In genomic region chr17:11162770-11163169, GRCm38 (mm10) we compare ENCODE assay signal across 21 mouse cellular contexts.
DNase-seq lines count a peak whose midpoint lies in the region; ATAC-seq and TF ChIP-seq lines count a peak whose summit lies in the region.
"Had no signal": no experiment of that assay in that cellular context is flagged by ENCODE, and none has a peak within 500 bp of the region (broad histone marks: within the 10 kb centered on the region; RNA-seq: fewer than 3 reads in every experiment).

No protein-coding gene starts in this region.

- no peak overlapping the region for H3K4me2 ChIP-seq in forebrain, postnatal 0 days (ENCODE audit: low read depth)
- no peak overlapping the region for H3K4me2 ChIP-seq in forebrain, embryonic 12.5 days
- H3K4me2 ChIP-seq: embryonic facial prominence, embryonic 12.5 days; forebrain, embryonic 13.5 days; forebrain, embryonic 15.5 days had no signal

- no peak overlapping the region for H3K9ac ChIP-seq in forebrain, postnatal 0 days
- H3K9ac ChIP-seq in forebrain, embryonic 12.5 days = no peak overlapping the region
- H3K9ac ChIP-seq: embryonic facial prominence, embryonic 12.5 days; forebrain, embryonic 13.5 days; forebrain, embryonic 15.5 days had no signal

- peak; percentile 35 to 36 for DNase-seq in cerebellum, postnatal 10 days
- no peak for DNase-seq in cerebellum, adult 11-12 months
- peak; percentile 46 for DNase-seq in forebrain, postnatal 0 days
- peak; percentile 15 to 41 for DNase-seq in layer of hippocampus, adult 2 months (ENCODE audit: low spot score in 2 of 2)
- DNase-seq in layer of hippocampus, postnatal 25 days (ENCODE audit: extremely low spot score in 1 of 2, low spot score in 1 of 2) = no peak
- DNase-seq in brain, adult 2 months (ENCODE audit: low read depth, low spot score) = peak; percentile 48
- DNase-seq: adrenal gland, adult 2 months; adrenal gland, postnatal 10 days; adrenal gland, postnatal 25 days; B cell, adult 2 months; cerebellum, adult 18-20 months; cerebellum, adult 8-10 months; cerebellum, adult 9-11 months had no signal

- H3K9me3 ChIP-seq in forebrain, postnatal 0 days (ENCODE audit: low read length) = no peaks in the 10 kb centered on the region
- H3K9me3 ChIP-seq in forebrain, embryonic 12.5 days = no peaks in the 10 kb centered on the region
- H3K9me3 ChIP-seq: embryonic facial prominence, embryonic 10.5 days; embryonic facial prominence, embryonic 12.5 days; forebrain, embryonic 13.5 days; forebrain, embryonic 15.5 days; G1E had no signal

- no peak overlapping the region for H3K27ac ChIP-seq in forebrain, postnatal 0 days (ENCODE audit: low read depth, low read length)
- no peak overlapping the region for H3K27ac ChIP-seq in forebrain, embryonic 12.5 days
- H3K27ac ChIP-seq in layer of hippocampus, adult 2 months = peak overlapping the region; percentile 63
- H3K27ac ChIP-seq: embryonic facial prominence, embryonic 10.5 days; embryonic facial prominence, embryonic 12.5 days; forebrain, embryonic 13.5 days; forebrain, embryonic 15.5 days had no signal

- H3K4me3 ChIP-seq in forebrain, postnatal 0 days (ENCODE audit: low read depth, low read length) = no peak overlapping the region
- no peak overlapping the region for H3K4me3 ChIP-seq in forebrain, embryonic 12.5 days (replicated peaks)
- H3K4me3 ChIP-seq in layer of hippocampus, adult 2 months = no peak overlapping the region
- H3K4me3 ChIP-seq: embryonic facial prominence, embryonic 10.5 days; embryonic facial prominence, embryonic 12.5 days; forebrain, embryonic 13.5 days; forebrain, embryonic 15.5 days had no signal

- H3K4me1 ChIP-seq in forebrain, postnatal 0 days (ENCODE audit: insufficient read depth) = no peaks in the 10 kb centered on the region
- H3K4me1 ChIP-seq in forebrain, embryonic 12.5 days = no peaks in the 10 kb centered on the region
- H3K4me1 ChIP-seq: embryonic facial prominence, embryonic 10.5 days; embryonic facial prominence, embryonic 12.5 days had no signal

- ATAC-seq in forebrain, postnatal 0 days = peak; percentile 40
- ATAC-seq in forebrain, embryonic 12.5 days (ENCODE audit: low FRiP score) = no peak
- ATAC-seq: CD4-positive, CD25-positive, alpha-beta regulatory T cell, adult 4 months; forebrain, embryonic 13.5 days; forebrain, embryonic 15.5 days had no signal

- no peaks in the 10 kb centered on the region for H3K36me3 ChIP-seq in forebrain, postnatal 0 days (ENCODE audit: insufficient read depth)
- no peaks in the 10 kb centered on the region for H3K36me3 ChIP-seq in forebrain, embryonic 12.5 days (replicated peaks)
- H3K36me3 ChIP-seq: embryonic facial prominence, embryonic 10.5 days; embryonic facial prominence, embryonic 12.5 days; forebrain, embryonic 15.5 days; G1E had no signal

- no peaks in the 10 kb centered on the region for H3K27me3 ChIP-seq in forebrain, postnatal 0 days (ENCODE audit: insufficient read depth, low read length)
- H3K27me3 ChIP-seq in forebrain, embryonic 12.5 days = no peaks in the 10 kb centered on the region
- H3K27me3 ChIP-seq: CH12.LX; embryonic facial prominence, embryonic 12.5 days; forebrain, embryonic 13.5 days; forebrain, embryonic 15.5 days had no signal

- 51% methylated on average over 3 of the region's 3 CpGs for WGBS in forebrain, postnatal 0 days
- 85% methylated on average over 3 of the region's 3 CpGs for WGBS in forebrain, embryonic 12.5 days

- no peak for TF ChIP-seq CTCF in forebrain, postnatal 0 days (IDR thresholded peaks at IDR 0.05; ENCODE audit: low read depth)
- TF ChIP-seq CTCF in layer of hippocampus, adult 2 months (conservative IDR thresholded peaks at IDR 0.05) = no peak

Comparison
In these comparisons a context has a peak if more than half of its experiments do, and no peak if none do; other contexts are left out.
1. DNase-seq: peak in cerebellum, postnatal 10 days (2 of 2), forebrain, postnatal 0 days (single experiment), layer of hippocampus, adult 2 months (2 of 2) and brain, adult 2 months (single experiment); none in cerebellum, adult 11-12 months (single experiment) and layer of hippocampus, postnatal 25 days (0 of 2).